Mouse (Mus musculus) G1E (cell line): ENCODE measurements around the gene Fam131c.

ENCODE experiments used
- CTCF ChIP-seq: IDR thresholded peaks from 2 replicates; pipeline ENCODE4 v1.5.1; 2012; ENCODE audit warnings: low read depth, low read length, inconsistent platforms, mixed read lengths
- GATA1 ChIP-seq: IDR thresholded peaks from 2 replicates; pipeline ENCODE4 v1.6.1; 2012; ENCODE audit warnings: borderline replicate concordance, low read length, inconsistent platforms, mixed read lengths

DNA sequence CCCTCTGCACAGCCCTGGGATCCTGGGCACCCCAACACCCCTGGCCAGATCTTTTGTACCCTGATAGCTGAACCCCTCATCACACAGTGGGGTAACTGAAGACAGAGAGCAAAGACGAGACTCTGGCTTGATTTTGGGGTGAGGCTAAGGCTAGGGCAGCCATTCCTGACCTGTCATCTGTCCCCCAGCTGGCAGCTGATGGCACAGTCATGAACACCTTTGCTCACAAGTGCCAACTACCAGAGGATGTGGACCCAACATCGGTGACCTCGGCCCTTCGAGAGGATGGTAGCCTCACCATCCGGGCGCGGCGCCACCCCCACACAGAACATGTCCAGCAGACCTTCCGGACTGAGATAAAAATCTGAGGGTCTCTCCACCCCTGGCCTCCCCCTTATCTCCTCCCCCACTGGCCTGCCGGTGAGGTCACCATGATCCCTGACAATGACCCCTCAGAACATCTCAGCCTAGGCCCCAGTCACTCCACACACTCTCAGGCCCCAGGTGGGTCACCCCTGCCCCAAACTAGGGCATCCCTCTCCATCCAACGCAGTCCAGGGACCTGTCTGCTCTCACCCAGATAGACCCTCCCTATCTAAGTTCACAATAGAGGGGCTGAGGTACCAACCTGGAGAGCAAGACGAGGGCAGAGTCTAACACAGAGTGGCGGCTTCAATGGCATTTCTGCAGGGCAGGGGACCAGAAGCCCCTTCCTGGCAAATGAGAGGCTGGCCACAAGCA lies 55.8 kb downstream of the Fam131c start:
- TF ChIP-seq CTCF (no peak), GATA1 (no peak)
